Mouse (Mus musculus): ENCODE results near the gene Prkar2a. TPM values are rescaled to one million over a fixed set of nuclear protein-coding genes. Genes with fewer than 3 reads are reported as not detected.
A peak's percentile ranks its signal among the peaks of the same experiment; 100 is the strongest.
"Not testable (repeated sequence)": the region's sequence is repeated elsewhere in the genome, so short reads cannot be mapped to it uniquely, and the experiment has no call there.

The Prkar2a gene
- 62.4 and 65.9 TPM in 2 replicates for polyA plus RNA-seq (2015; fragmentation: Nextera tagmentation; extraction: Ambion mirVana)

GRCm38 (mm10) chr9:108689106-108689505, at the start of gene Prkar2a:
Prkar2a (plus strand) TSS chr9:108689314.
- Histone ChIP-seq H3K4me1 (replicated peaks) (peaks cover 25% of the 10 kb centered on the region), H3K9me3 (no peaks in the 10 kb centered on the region), H3K27me3 (no peaks in the 10 kb centered on the region), H3K9ac (no peak within 1 kb of the TSS), H3K4me2 (no peak within 1 kb of the TSS), H3K36me3 (peaks cover 11% of the 10 kb centered on the region), H3K4me3 (no peak within 1 kb of the TSS), H3K27ac (replicated peaks) (peak within 1 kb of the TSS; percentile 65)
- ATAC-seq (ENCODE audit: low FRiP score, low read depth) = no peak
- 26% methylated on average over 1 of the region's 1 CpGs for WGBS

DNA sequence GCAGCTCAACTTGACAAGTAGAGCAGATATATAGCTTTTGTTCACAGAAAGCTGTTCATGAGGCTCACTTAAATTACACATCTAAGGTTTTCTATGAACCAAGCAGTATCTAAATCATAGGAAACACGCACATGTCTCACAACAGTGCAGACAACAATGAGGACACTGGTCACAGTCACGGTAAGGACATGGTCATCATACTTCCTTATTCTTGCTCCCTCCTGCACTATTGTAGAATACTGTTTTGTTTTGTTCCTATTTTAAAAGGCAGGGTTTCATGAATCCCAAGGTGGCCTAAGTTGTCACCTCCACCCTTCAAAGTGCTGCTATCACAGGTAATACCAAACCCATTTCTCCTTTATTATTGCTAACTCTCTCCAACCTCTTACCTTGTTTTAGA, 49.3 kb upstream of the Prkar2a start:
- H3K36me3 ChIP-seq = peaks cover 14% of the 10 kb centered on the region
- H3K27ac ChIP-seq (replicated peaks) = no peak overlapping the region
- no peak overlapping the region for H3K9ac ChIP-seq
- WGBS = 90% methylated on average over 2 of the region's 2 CpGs
- no peaks in the 10 kb centered on the region for H3K4me1 ChIP-seq (replicated peaks)
- no peak overlapping the region for H3K4me2 ChIP-seq
- H3K4me3 ChIP-seq = no peak overlapping the region
- no peaks in the 10 kb centered on the region for H3K9me3 ChIP-seq
- H3K27me3 ChIP-seq = no peaks in the 10 kb centered on the region
- ATAC-seq (ENCODE audit: low FRiP score, low read depth) = no peak

- H3K27me3 ChIP-seq = no peaks in the 10 kb centered on the region
- WGBS = 45% methylated on average over 10 of the region's 10 CpGs
- H3K9me3 ChIP-seq = no peaks in the 10 kb centered on the region
- H3K4me1 ChIP-seq (replicated peaks) = peaks cover 19% of the 10 kb centered on the region
- peaks cover 4% of the 10 kb centered on the region; the same call in 1 of the 2 replicates for H3K36me3 ChIP-seq
- peak overlapping the region; percentile 81 for H3K4me3 ChIP-seq
- H3K27ac ChIP-seq (replicated peaks) = no peak overlapping the region
- ATAC-seq (ENCODE audit: low FRiP score, low read depth) = no peak
- peak overlapping the region; percentile 81 for H3K9ac ChIP-seq
- peak overlapping the region; percentile 77 for H3K4me2 ChIP-seq
Measured at GRCm38 (mm10) chr9:108648166-108648565, 40.9 kb upstream of the Prkar2a start.

GRCm38 (mm10) chr9:108648611-108649560, 40.2 kb upstream of the Prkar2a start, which contains the start of gene Arih2:
Arih2 (minus strand) TSS chr9:108649386.
- peak within 1 kb of the TSS; percentile 81 for H3K4me3 ChIP-seq
- peak; percentile 99 for ATAC-seq (ENCODE audit: low FRiP score, low read depth)
- peak within 1 kb of the TSS; percentile 81 for H3K9ac ChIP-seq
- H3K4me1 ChIP-seq (replicated peaks) = peaks cover 19% of the 10 kb centered on the region
- H3K27me3 ChIP-seq = no peaks in the 10 kb centered on the region
- peak within 1 kb of the TSS; percentile 86 for H3K27ac ChIP-seq (replicated peaks)
- no peaks in the 10 kb centered on the region for H3K36me3 ChIP-seq
- under 1% methylated on average over 94 of the region's 112 CpGs for WGBS
- H3K4me2 ChIP-seq = peak within 1 kb of the TSS; percentile 77
- no peaks in the 10 kb centered on the region for H3K9me3 ChIP-seq

- H3K9ac ChIP-seq = peak overlapping the region; percentile 81
- peak; percentile 36 for ATAC-seq (ENCODE audit: low FRiP score, low read depth)
- peak overlapping the region; percentile 77 for H3K4me2 ChIP-seq
- H3K36me3 ChIP-seq = no peaks in the 10 kb centered on the region
- no peaks in the 10 kb centered on the region for H3K27me3 ChIP-seq
- WGBS = 30% methylated on average over 29 of the region's 29 CpGs
- peak overlapping the region; percentile 86 for H3K27ac ChIP-seq (replicated peaks)
- peaks cover 19% of the 10 kb centered on the region for H3K4me1 ChIP-seq (replicated peaks)
- H3K4me3 ChIP-seq = peak overlapping the region; percentile 81
- no peaks in the 10 kb centered on the region for H3K9me3 ChIP-seq
Measured at GRCm38 (mm10) chr9:108649561-108650440, 39.3 kb upstream of the Prkar2a start.

DNA sequence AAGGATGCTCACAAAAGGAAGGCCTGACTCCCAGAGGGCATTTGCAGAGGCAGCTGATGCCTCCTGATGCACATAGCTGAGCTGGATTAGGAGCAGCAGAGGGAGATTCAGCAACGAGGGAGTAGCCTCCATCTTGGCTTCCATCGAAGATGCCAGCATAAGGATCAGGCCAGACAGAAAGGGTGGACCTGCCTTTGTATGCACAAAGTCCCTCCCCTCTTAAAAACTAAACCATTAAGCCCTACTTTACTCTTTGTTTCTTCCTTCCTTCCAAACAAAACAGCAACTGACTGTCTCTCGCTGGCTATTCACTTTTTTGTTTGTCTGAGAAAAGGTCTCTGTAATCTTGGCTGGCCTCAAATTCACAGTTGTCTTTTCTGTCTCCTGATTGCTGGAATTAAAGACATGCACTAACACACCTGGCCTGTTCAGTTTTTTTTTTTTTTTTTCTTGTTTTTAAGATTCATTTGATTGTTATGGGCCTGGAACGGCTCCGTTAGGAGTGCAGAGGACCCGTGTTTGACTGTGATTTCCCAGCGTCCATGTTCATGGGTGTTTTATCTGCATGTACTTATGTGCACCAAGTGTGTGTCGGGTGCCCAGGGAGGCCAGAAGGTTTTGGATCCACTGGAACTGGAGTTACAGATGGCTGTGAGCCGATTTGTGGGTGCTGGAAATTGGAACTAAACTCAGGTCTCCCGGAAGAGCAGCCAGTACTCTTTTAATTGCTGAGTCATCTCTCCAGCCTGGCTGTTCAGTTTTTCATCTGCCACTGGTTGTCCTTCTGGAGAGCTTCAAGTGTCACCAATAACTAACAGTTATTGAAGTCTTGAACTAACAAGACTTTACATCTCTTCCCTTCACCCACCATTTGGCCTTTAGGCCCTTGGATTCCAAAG, 34.3 kb upstream of the Prkar2a start:
- H3K36me3 ChIP-seq = no peaks in the 10 kb centered on the region
- no peak overlapping the region for H3K27ac ChIP-seq (replicated peaks)
- no peaks in the 10 kb centered on the region for H3K9me3 ChIP-seq
- H3K9ac ChIP-seq = no peak overlapping the region
- peaks cover 6% of the 10 kb centered on the region for H3K4me1 ChIP-seq (replicated peaks)
- 81% methylated on average over 10 of the region's 10 CpGs for WGBS
- no peak for ATAC-seq (ENCODE audit: low FRiP score, low read depth)
- H3K4me2 ChIP-seq = no peak overlapping the region
- no peak overlapping the region for H3K4me3 ChIP-seq
- H3K27me3 ChIP-seq = no peaks in the 10 kb centered on the region

GRCm38 (mm10) chr9:108655865-108656264, 33.2 kb upstream of the Prkar2a start:
- H3K4me2 ChIP-seq; ATAC-seq (ENCODE audit: low FRiP score, low read depth); H3K9ac ChIP-seq; H3K9me3 ChIP-seq; H3K36me3 ChIP-seq; H3K4me3 ChIP-seq; H3K4me1 ChIP-seq (replicated peaks); H3K27me3 ChIP-seq; H3K27ac ChIP-seq (replicated peaks): not testable (repeated sequence)
- WGBS = 82% methylated on average over 7 of the region's 7 CpGs

DNA sequence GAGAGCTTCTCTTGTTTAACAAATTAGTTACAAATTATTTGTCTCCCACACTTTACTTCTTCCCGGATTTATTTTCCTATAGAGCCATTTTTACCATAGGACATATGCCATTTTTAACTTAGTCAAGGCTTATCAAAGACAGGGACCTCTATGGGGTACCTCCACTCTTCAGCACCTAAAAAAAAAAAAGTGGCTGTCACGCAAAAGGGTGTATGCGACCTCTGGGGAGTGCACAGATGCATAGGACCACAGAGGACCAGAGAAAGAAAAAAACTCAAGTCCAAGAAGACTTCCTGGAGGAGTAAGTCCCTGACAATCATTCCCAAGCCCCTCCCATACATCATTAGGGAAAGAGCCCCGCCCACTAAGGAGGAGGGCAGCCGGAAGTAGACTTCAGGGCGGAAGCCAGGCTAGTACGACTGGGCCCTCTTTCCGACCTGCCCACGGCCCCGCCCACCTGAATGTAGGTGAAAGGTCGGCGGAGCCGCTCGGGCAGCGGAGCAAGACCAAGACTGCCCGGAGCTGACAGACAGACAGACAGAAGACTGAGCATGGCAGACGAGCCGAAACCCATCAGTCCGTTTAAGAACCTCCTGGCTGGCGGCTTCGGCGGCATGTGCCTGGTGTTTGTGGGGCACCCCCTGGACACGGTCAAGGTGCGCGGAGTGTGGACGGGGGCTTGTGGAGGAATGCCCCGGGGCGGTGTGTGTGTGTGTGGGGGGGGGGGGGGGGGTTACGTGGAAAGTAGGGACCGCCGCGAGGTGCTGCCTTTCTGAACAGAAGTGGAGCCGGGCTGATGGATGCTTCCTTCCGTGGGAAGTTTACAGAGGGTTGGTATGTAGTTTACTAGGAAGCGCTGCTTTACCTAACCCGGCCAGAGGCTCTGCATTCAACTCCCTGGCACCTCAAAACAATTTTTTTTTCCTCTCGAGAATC, 27.2 kb upstream of the Prkar2a start, which contains the start of gene Slc25a20:
Slc25a20 (plus strand) TSS at position 412 of the 936 bp plus-strand sequence.
- ATAC-seq (ENCODE audit: low FRiP score, low read depth) = peak; percentile 94
- H3K4me3 ChIP-seq = peak within 1 kb of the TSS; percentile 82
- no peaks in the 10 kb centered on the region for H3K9me3 ChIP-seq
- H3K4me1 ChIP-seq (replicated peaks) = peaks cover 14% of the 10 kb centered on the region
- peak within 1 kb of the TSS; percentile 58 for H3K9ac ChIP-seq
- H3K4me2 ChIP-seq = peak within 1 kb of the TSS; percentile 74
- 2% methylated on average over 37 of the region's 37 CpGs for WGBS
- H3K27ac ChIP-seq (replicated peaks) = 0 out of 2 replicates have a peak within 1 kb of the TSS, but pooled peaks have one; percentile 38
- no peaks in the 10 kb centered on the region for H3K27me3 ChIP-seq
- H3K36me3 ChIP-seq = no peaks in the 10 kb centered on the region

DNA sequence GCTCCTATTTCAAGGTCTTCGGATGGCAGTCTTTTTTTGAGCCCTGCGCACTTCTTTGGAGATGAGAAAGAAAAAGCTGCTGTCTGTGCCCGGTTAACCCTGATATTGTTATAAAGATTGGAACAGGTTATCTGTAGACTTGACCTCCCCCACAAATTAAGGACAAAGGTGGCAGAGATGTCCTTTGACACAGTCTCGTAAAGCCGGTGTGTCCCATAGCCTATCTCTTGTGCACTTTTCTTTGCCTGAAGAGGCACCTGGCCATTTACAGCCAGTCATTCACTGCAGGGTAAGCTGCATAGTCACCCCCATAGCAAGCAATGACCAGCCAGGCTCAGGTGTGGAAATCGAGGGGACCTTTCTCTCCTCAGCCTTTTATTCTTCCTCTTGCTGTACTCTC, 26.5 kb upstream of the Prkar2a start:
- ATAC-seq (ENCODE audit: low FRiP score, low read depth) = no peak
- WGBS = 50% methylated on average over 6 of the region's 6 CpGs

GRCm38 (mm10) chr9:108669875-108670274, 19.2 kb upstream of the Prkar2a start:
- Histone ChIP-seq H3K9me3 (no peaks in the 10 kb centered on the region), H3K4me2 (no peak overlapping the region), H3K4me3 (no peak overlapping the region), H3K36me3 (peaks cover 33% of the 10 kb centered on the region), H3K27ac (replicated peaks) (no peak overlapping the region), H3K27me3 (no peaks in the 10 kb centered on the region), H3K4me1 (replicated peaks) (no peaks in the 10 kb centered on the region), H3K9ac (no peak overlapping the region)
- no peak for ATAC-seq (ENCODE audit: low FRiP score, low read depth)
- 53% methylated on average over 8 of the region's 8 CpGs for WGBS

More for the DNA sequence above, 26.5 kb upstream of the Prkar2a start:
- Histone ChIP-seq H3K36me3 (no peaks in the 10 kb centered on the region), H3K27ac (replicated peaks) (no peak overlapping the region), H3K27me3 (no peaks in the 10 kb centered on the region), H3K4me3 (peak overlapping the region; percentile 82), H3K9me3 (no peaks in the 10 kb centered on the region), H3K4me2 (peak overlapping the region; percentile 74), H3K4me1 (replicated peaks) (peaks cover 14% of the 10 kb centered on the region), H3K9ac (peak overlapping the region; percentile 58)

Data from hindbrain, embryonic 15.5 days (tissue).